Mouse (Mus musculus): Measurements from ENCODE around the gene Sntg2. TPM values are rescaled to one million over a fixed set of nuclear protein-coding genes. Genes with fewer than 3 reads are reported as not detected.

The Sntg2 gene
- polyA plus RNA-seq, 1 experiment, result not detected

DNA sequence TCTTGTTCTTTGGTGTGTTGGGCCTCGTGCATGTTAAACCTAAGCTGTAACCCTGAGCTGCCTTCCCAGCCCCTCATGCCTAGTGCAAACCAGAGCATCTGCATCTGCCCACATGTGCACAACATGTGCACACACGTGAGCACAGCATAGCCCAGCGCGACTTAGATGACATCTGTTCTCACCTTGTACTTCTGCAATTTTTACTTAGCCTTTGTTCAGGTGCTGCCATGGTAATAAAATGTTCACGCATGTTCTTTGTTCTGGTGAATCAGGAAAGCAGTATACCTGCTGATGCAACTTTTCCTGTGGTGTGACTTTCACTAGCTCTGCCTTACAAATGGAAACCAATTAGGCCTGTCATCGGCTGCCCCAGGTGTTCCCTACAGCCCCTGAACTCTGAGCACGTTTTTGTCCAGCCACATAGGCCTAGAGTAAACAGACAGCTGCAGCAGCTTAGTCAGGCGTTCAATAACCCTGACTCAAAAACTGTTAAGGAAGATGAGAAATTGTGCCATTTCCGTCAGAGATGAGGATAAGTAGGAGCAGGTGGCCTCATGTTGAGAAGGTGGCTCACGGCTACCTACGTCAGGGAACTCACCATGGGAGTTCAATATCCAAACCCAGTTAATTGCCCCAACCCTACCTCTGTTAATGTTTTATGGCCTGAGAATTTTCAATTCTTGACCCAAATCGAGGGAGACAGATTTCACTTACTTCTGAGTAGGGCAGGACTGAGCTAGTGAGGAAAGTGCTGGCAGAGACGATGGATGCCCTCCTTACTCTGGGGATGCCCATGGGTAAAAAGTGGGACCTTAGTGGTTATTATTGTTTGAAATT, 80.2 kb downstream of the Sntg2 start:
- Histone ChIP-seq H3K4me1 (no peaks in the 10 kb centered on the region), H3K9me3 (peaks cover 7% of the 10 kb centered on the region; the same call in 1 of the 2 replicates), H3K27me3 (replicated peaks) (no peaks in the 10 kb centered on the region), H3K4me3 (replicated peaks) (no peak overlapping the region), H3K36me3 (replicated peaks; ENCODE audit: low read length) (no peaks in the 10 kb centered on the region)
- TF ChIP-seq FLI1 (IDR thresholded peaks at IDR 0.05; ENCODE audit: low read length) (no peak), GATA1 (IDR thresholded peaks at IDR 0.05; ENCODE audit: borderline replicate concordance, low read length) (no peak)

GRCm38 (mm10) chr12:30286888-30287573, 86.1 kb downstream of the Sntg2 start:
- H3K4me3 ChIP-seq (replicated peaks), result no peak overlapping the region
- H3K4me1 ChIP-seq, result no peaks in the 10 kb centered on the region
- peaks cover 3% of the 10 kb centered on the region; the same call in 1 of the 2 replicates for H3K9me3 ChIP-seq
- no peaks in the 10 kb centered on the region for H3K36me3 ChIP-seq (replicated peaks; ENCODE audit: low read length)
- no peak for TF ChIP-seq GATA1 (IDR thresholded peaks at IDR 0.05; ENCODE audit: borderline replicate concordance, low read length)
- no peak for TF ChIP-seq FLI1 (IDR thresholded peaks at IDR 0.05; ENCODE audit: low read length)
- H3K27me3 ChIP-seq (replicated peaks), result no peaks in the 10 kb centered on the region

DNA sequence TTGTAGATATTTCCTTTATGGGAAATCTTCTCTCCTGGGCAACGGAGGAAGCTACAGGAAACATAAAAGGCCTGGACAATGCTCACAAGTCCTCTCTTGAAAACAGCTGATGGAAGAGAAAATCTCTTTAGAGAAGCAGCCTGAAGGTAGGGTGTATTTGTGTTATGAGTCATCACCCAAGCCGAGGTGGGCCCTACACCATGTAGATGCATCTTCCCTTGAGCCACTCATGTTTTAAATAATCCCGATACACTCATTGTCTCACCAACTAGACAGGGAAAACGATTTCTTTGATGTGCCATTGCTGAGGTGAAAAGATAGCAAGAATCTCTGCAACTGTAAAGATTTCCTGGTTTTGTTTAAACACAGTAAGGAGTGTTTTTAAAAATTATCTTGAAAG, 89.4 kb downstream of the Sntg2 start:
- Histone ChIP-seq H3K27me3 (replicated peaks) (no peaks in the 10 kb centered on the region), H3K36me3 (replicated peaks; ENCODE audit: low read length) (no peaks in the 10 kb centered on the region), H3K9me3 (peaks cover 11% of the 10 kb centered on the region), H3K4me1 (no peaks in the 10 kb centered on the region), H3K4me3 (replicated peaks) (no peak overlapping the region)
- TF ChIP-seq FLI1 (IDR thresholded peaks at IDR 0.05; ENCODE audit: low read length) (no peak), GATA1 (IDR thresholded peaks at IDR 0.05; ENCODE audit: borderline replicate concordance, low read length) (no peak)

DNA sequence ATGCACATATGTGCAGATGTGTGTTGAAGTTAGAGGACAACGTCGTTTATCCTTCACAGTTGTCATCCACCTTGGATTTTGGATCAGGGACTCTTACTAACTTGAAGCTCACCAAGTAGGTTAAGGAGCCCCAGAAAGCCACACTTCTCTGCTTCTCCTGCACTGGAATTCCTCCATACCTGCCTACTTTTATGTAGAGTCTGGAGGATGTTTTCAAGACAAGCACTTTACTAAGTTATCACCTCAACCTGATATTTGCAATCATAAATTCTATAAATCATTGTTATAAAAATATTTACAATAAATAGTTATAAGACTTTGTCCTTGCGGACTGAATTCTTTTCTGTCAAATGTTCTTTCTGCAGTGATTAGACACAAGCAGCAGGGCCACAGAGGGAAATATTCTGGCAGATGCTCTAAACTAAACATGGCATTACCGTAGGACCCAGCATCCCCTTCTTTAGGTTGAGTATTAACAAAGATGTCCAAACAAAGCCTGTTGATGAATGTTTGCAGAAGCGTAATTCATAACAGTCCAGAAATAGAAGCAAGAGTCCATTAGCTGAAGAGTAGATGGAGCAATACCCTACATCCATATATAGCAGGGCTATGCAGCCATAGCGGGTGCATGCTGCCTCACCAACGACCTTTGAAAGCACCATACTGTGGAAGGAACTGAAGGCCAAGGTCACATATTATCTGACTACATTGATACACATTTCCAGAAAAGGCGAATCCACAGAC, 100.8 kb downstream of the Sntg2 start:
- Histone ChIP-seq H3K4me3 (replicated peaks) (no peak overlapping the region), H3K9me3 (peaks cover 7% of the 10 kb centered on the region; the same call in 1 of the 2 replicates), H3K4me1 (no peaks in the 10 kb centered on the region), H3K36me3 (replicated peaks; ENCODE audit: low read length) (no peaks in the 10 kb centered on the region), H3K27me3 (replicated peaks) (no peaks in the 10 kb centered on the region)
- no peak for TF ChIP-seq FLI1 (IDR thresholded peaks at IDR 0.05; ENCODE audit: low read length)
- no peak for TF ChIP-seq GATA1 (IDR thresholded peaks at IDR 0.05; ENCODE audit: borderline replicate concordance, low read length)

- TF ChIP-seq FLI1 (IDR thresholded peaks at IDR 0.05; ENCODE audit: low read length) (no peak), GATA1 (IDR thresholded peaks at IDR 0.05; ENCODE audit: borderline replicate concordance, low read length) (no peak)
- no peaks in the 10 kb centered on the region for H3K36me3 ChIP-seq (replicated peaks; ENCODE audit: low read length)
- no peaks in the 10 kb centered on the region for H3K27me3 ChIP-seq (replicated peaks)
- no peak overlapping the region for H3K4me3 ChIP-seq (replicated peaks)
- no peaks in the 10 kb centered on the region for H3K4me1 ChIP-seq
- H3K9me3 ChIP-seq, result peaks cover 2% of the 10 kb centered on the region; the same call in 1 of the 2 replicates
Observed at GRCm38 (mm10) chr12:30264206-30264605, 109.0 kb downstream of the Sntg2 start.

- Histone ChIP-seq H3K27me3 (replicated peaks) (no peaks in the 10 kb centered on the region), H3K4me1 (no peaks in the 10 kb centered on the region), H3K9me3 (no peaks in the 10 kb centered on the region; the same call in 1 of the 2 replicates), H3K4me3 (replicated peaks) (no peak overlapping the region), H3K36me3 (replicated peaks; ENCODE audit: low read length) (no peaks in the 10 kb centered on the region)
- TF ChIP-seq FLI1 (IDR thresholded peaks at IDR 0.05; ENCODE audit: low read length) (no peak), GATA1 (IDR thresholded peaks at IDR 0.05; ENCODE audit: borderline replicate concordance, low read length) (no peak)
Observed at GRCm38 (mm10) chr12:30261187-30261586, 112.0 kb downstream of the Sntg2 start.

GRCm38 (mm10) chr12:30258641-30259040, 114.5 kb downstream of the Sntg2 start:
- TF ChIP-seq GATA1 (IDR thresholded peaks at IDR 0.05; ENCODE audit: borderline replicate concordance, low read length), result no peak
- no peak for TF ChIP-seq FLI1 (IDR thresholded peaks at IDR 0.05; ENCODE audit: low read length)
- no peaks in the 10 kb centered on the region for H3K4me1 ChIP-seq
- no peak overlapping the region for H3K4me3 ChIP-seq (replicated peaks)
- H3K9me3 ChIP-seq, result peaks cover 3% of the 10 kb centered on the region; the same call in 1 of the 2 replicates
- no peaks in the 10 kb centered on the region for H3K36me3 ChIP-seq (replicated peaks; ENCODE audit: low read length)
- no peaks in the 10 kb centered on the region for H3K27me3 ChIP-seq (replicated peaks)

DNA sequence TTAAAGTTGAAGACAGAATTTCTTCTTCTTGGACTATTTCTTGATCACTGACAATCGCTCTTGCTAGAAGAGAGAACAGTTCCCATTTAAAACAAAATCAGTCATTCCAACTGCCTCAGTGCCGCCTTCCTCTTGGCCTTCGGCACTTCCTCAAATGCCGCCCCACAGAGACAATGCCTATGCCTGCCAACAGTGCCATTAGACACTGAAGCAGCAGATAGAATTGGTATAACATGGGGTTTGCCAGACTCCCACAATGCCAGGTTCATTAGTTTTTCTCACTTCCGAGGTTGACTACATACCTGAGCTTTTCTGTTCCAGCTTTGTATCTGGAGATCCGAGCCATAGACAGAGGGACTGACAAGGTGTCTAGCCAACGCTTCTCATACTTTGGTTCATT, 115.5 kb downstream of the Sntg2 start:
- H3K27me3 ChIP-seq (replicated peaks), result no peaks in the 10 kb centered on the region
- TF ChIP-seq FLI1 (IDR thresholded peaks at IDR 0.05; ENCODE audit: low read length), result no peak
- TF ChIP-seq GATA1 (IDR thresholded peaks at IDR 0.05; ENCODE audit: borderline replicate concordance, low read length), result no peak

DNA sequence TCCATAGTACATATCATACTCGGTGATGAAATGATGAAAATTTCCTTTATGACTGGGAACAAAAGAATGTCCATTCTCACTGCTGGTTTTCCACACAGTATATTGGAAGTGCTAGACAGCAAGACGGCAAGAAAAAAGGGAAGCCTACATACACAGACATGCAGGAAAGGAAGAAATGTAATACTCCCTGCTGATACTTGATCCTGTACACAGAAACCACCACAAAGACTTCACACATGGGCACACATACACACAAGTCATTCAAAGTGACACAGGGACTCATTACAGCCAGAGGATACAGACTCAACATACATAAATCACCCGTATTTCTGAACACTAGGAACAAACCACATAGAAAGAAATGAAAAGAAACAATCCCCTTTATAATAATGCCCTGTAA, 117.0 kb downstream of the Sntg2 start:
- H3K9me3 ChIP-seq, result peaks cover 3% of the 10 kb centered on the region; the same call in 1 of the 2 replicates
- H3K36me3 ChIP-seq (replicated peaks; ENCODE audit: low read length), result no peaks in the 10 kb centered on the region
- H3K4me3 ChIP-seq (replicated peaks), result no peak overlapping the region
- TF ChIP-seq FLI1 (IDR thresholded peaks at IDR 0.05; ENCODE audit: low read length) (no peak), GATA1 (IDR thresholded peaks at IDR 0.05; ENCODE audit: borderline replicate concordance, low read length) (no peak)
- no peaks in the 10 kb centered on the region for H3K27me3 ChIP-seq (replicated peaks)
- H3K4me1 ChIP-seq, result no peaks in the 10 kb centered on the region

More for the DNA sequence above, 115.5 kb downstream of the Sntg2 start:
- Histone ChIP-seq H3K36me3 (replicated peaks; ENCODE audit: low read length) (no peaks in the 10 kb centered on the region), H3K9me3 (peaks cover 3% of the 10 kb centered on the region; the same call in 1 of the 2 replicates), H3K4me3 (replicated peaks) (no peak overlapping the region), H3K4me1 (no peaks in the 10 kb centered on the region)

All from megakaryocyte, embryonic 14.5 days (primary cell).